Mouse (Mus musculus): ENCODE measurements around the gene Nol10.

DNA sequence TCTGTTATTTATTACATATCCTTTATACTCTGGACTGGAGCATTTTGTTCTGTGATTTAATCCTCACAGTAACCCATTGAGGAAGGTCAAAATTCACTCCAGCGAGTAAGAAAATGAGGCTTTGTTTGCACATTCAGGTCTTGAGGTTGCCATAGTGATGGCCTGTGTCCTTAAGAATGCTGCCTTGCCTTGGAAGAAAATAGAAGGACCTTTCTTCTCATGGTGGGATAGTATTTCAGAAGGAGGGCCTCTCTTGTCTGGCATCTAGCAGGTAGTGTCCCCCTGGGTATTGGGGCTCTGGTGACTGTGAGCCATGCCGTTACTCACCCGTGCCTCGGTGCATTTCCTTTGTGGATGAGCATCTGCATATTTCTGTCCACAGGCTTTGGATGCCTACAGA, 12.4 kb downstream of the Nol10 start:
- TF ChIP-seq CTCF (IDR thresholded peaks at IDR 0.05): no peak
- TF ChIP-seq EP300 (IDR thresholded peaks at IDR 0.05): no peak

Measured in lung, postnatal 0 days (tissue).